Mouse (Mus musculus): ENCODE measurements around the gene Alpl. TPM values are rescaled to one million over a fixed set of nuclear protein-coding genes. Genes with fewer than 3 reads are reported as not detected.
A peak's percentile ranks its signal among the peaks of the same experiment; 100 is the strongest.

The Alpl gene
- total and polyA plus RNA-seq, 3 experiments = not detected

GRCm38 (mm10) chr4:137712963-137713362 lies 83.2 kb downstream of the Alpl start:
- no peak overlapping the region for H3K9ac ChIP-seq (ENCODE audit: control insufficient read depth, low read depth, low read length, poor library complexity, severe bottlenecking)
- TF ChIP-seq MAX (IDR thresholded peaks at IDR 0.05; ENCODE audit: low read length) (peak; percentile 82), ZMIZ1 (IDR thresholded peaks at IDR 0.05; ENCODE audit: low read depth, low read length) (peak; percentile 46; the same call in 1 of the 2 replicates), UBTF (IDR thresholded peaks at IDR 0.05; ENCODE audit: borderline replicate concordance, insufficient read depth, low read depth, low read length) (peak; percentile 74; the same call in 1 of the 2 replicates), MAFK (IDR thresholded peaks at IDR 0.05; ENCODE audit: borderline replicate concordance, low read depth, low read length) (0 out of 2 replicates have a peak, but pooled peaks have one; percentile 38), GABPA (IDR thresholded peaks at IDR 0.05; ENCODE audit: low read depth, low read length) (no peak), SIN3A (IDR thresholded peaks at IDR 0.05; ENCODE audit: low read length) (peak; percentile 75), MYB (IDR thresholded peaks at IDR 0.05; ENCODE audit: low read depth, low read length) (no peak), KAT2A (conservative IDR thresholded peaks at IDR 0.05; ENCODE audit: low read depth, low read length) (no peak), CHD2 (IDR thresholded peaks at IDR 0.05; ENCODE audit: low read length) (no peak), TAL1 (IDR thresholded peaks at IDR 0.05; ENCODE audit: low read length) (peak; percentile 48), NRF1 (IDR thresholded peaks at IDR 0.05; ENCODE audit: insufficient read depth, low read depth, low read length, poor library complexity, severe bottlenecking) (peak; percentile 20; the same call in 1 of the 2 replicates), MAZ (IDR thresholded peaks at IDR 0.05; ENCODE audit: low read depth, low read length) (no peak), GATA1 (IDR thresholded peaks at IDR 0.05; ENCODE audit: low read depth, low read length) (peak; percentile 83), MXI1 (IDR thresholded peaks at IDR 0.05; ENCODE audit: low read depth, low read length) (peak; percentile 78), EP300 (IDR thresholded peaks at IDR 0.05; ENCODE audit: low read depth in 1 of 2, low read length in 2 of 2) (peak; percentile 64 to 73), TCF12 (IDR thresholded peaks at IDR 0.05; ENCODE audit: low read depth, low read length) (peak; percentile 85), HCFC1 (IDR thresholded peaks at IDR 0.05; ENCODE audit: low read depth, low read length) (0 out of 2 replicates have a peak, but pooled peaks have one; percentile 48), RCOR1 (IDR thresholded peaks at IDR 0.05; ENCODE audit: low read depth, low read length) (peak; percentile 39; the same call in 1 of the 2 replicates), ZKSCAN1 (IDR thresholded peaks at IDR 0.05; ENCODE audit: low read depth, low read length) (no peak), ELF1 (IDR thresholded peaks at IDR 0.05; ENCODE audit: low read depth, low read length) (0 out of 2 replicates have a peak, but pooled peaks have one; percentile 27), TBP (IDR thresholded peaks at IDR 0.05; ENCODE audit: low read depth, low read length) (peak; percentile 82), NELFE (IDR thresholded peaks at IDR 0.05; ENCODE audit: low read depth, low read length) (no peak), MYC (IDR thresholded peaks at IDR 0.05; ENCODE audit: low read depth, low read length) (peak; percentile 70), BHLHE40 (IDR thresholded peaks at IDR 0.05; ENCODE audit: borderline replicate concordance, low read depth, low read length) (peak; percentile 54; the same call in 1 of the 2 replicates), ETS1 (IDR thresholded peaks at IDR 0.05; ENCODE audit: low read depth, low read length) (peak; percentile 82)
- H3K27ac ChIP-seq (ENCODE audit: control insufficient read depth, low read depth, low read length) = peak overlapping the region; percentile 76
- H3K9me3 ChIP-seq (replicated peaks; ENCODE audit: insufficient read depth, low read length) = no peaks in the 10 kb centered on the region
- H3K27me3 ChIP-seq (ENCODE audit: control insufficient read depth in 1 of 2, insufficient read depth in 2 of 2, low read length in 2 of 2) = no peaks in the 10 kb centered on the region
- peaks cover 0 to 12% of the 10 kb centered on the region in 2 experiments; a peak in 2 of 4 replicates for H3K36me3 ChIP-seq (ENCODE audit: control insufficient read depth in 1 of 2, insufficient read depth in 2 of 2, low read length in 2 of 2)
- peaks cover 14 to 22% of the 10 kb centered on the region in 2 experiments for H3K4me1 ChIP-seq (ENCODE audit: control insufficient read depth in 1 of 2, insufficient read depth in 2 of 2, low read length in 2 of 2)
- no peaks in the 10 kb centered on the region for H3K79me2 ChIP-seq (ENCODE audit: control insufficient read depth, insufficient read depth, low read length, poor library complexity)
- DNase-seq (ENCODE audit: low read depth, low spot score) = peak; percentile 84
- peak overlapping the region in 1 of 2 experiments; percentile 23; a peak in 1 of 4 replicates for H3K4me3 ChIP-seq (ENCODE audit: control insufficient read depth in 1 of 2, insufficient read depth in 1 of 2, low read depth in 2 of 2, low read length in 2 of 2)
